Mouse (Mus musculus) CD4-positive, CD25-positive, alpha-beta regulatory T cell, adult 2 months (primary cell): ENCODE measurements around the gene Zbtb9.
"Not testable (repeated sequence)": the region's sequence is repeated elsewhere in the genome, so short reads cannot be mapped to it uniquely, and the experiment has no call there.

Experiments used
- DNase-seq: peaks from one replicate; pipeline ENCODE4 v3.0.0-alpha.2; 2012; ENCODE audit warnings: low read depth, low spot score

Zbtb9 gene

GRCm38 (mm10) chr17:26972703-26973574, at the start of gene Zbtb9:
Zbtb9 (plus strand) TSS chr17:26973167.
- DNase-seq, result peak; percentile 96

- not testable (repeated sequence) for DNase-seq
Observed at GRCm38 (mm10) chr17:26925414-26925813, 47.6 kb upstream of the Zbtb9 start.

GRCm38 (mm10) chr17:26931795-26932194, 41.2 kb upstream of the Zbtb9 start:
- peak; percentile 47 for DNase-seq

GRCm38 (mm10) chr17:26932839-26933398, 40.0 kb upstream of the Zbtb9 start, which contains the start of gene Phf1:
Phf1 (plus strand) TSS chr17:26933052.
- DNase-seq, result peak; percentile 98

GRCm38 (mm10) chr17:26933419-26933818, 39.5 kb upstream of the Zbtb9 start:
- DNase-seq, result no peak

GRCm38 (mm10) chr17:26933885-26934827, 38.8 kb upstream of the Zbtb9 start:
- no peak for DNase-seq

- DNase-seq, result no peak
Observed at GRCm38 (mm10) chr17:26935027-26935426, 37.9 kb upstream of the Zbtb9 start.

- DNase-seq, result no peak
Observed at GRCm38 (mm10) chr17:26936453-26936852, 36.5 kb upstream of the Zbtb9 start.

GRCm38 (mm10) chr17:26936921-26937695, 35.9 kb upstream of the Zbtb9 start:
- DNase-seq, result no peak

- DNase-seq, result no peak
Observed at GRCm38 (mm10) chr17:26937883-26938695, 34.9 kb upstream of the Zbtb9 start.

GRCm38 (mm10) chr17:26938731-26939130, 34.2 kb upstream of the Zbtb9 start:
- no peak for DNase-seq

GRCm38 (mm10) chr17:26939178-26939972, 33.6 kb upstream of the Zbtb9 start, which contains the start of gene Cuta:
Cuta (minus strand) TSS chr17:26939569.
- DNase-seq, result peak; percentile 100

- DNase-seq, result no peak
Observed at GRCm38 (mm10) chr17:26939973-26940300, 33.0 kb upstream of the Zbtb9 start.

- peak; percentile 36 for DNase-seq
Observed at GRCm38 (mm10) chr17:26941031-26941789, 31.8 kb upstream of the Zbtb9 start, which contains the start of gene Syngap1. Syngap1 (plus strand) TSS chr17:26941253.

GRCm38 (mm10) chr17:26941841-26942570, 31.0 kb upstream of the Zbtb9 start:
- no peak for DNase-seq

- no peak for DNase-seq
Observed at GRCm38 (mm10) chr17:26945824-26946495, 27.0 kb upstream of the Zbtb9 start.

GRCm38 (mm10) chr17:26946567-26946966, 26.4 kb upstream of the Zbtb9 start:
- DNase-seq, result peak; percentile 33
